Mouse (Mus musculus) CH12.LX (cell line): ENCODE measurements around the gene Minar1. TPM values are rescaled to one million over a fixed set of nuclear protein-coding genes. Genes with fewer than 3 reads are reported as not detected.

Source experiments
- DNase-seq: peaks from one replicate; pipeline ENCODE4 v3.0.0-alpha.2; 2013; ENCODE audit errors: extremely low read depth
- H3K27ac ChIP-seq: 2 replicates; pipeline ENCODE4 v1.5.1; 2012; ENCODE audit warnings: low read depth, mild to moderate bottlenecking, control low read depth, moderate library complexity; ENCODE audit not compliant: insufficient read depth
- H3K27me3 ChIP-seq: replicated peaks from 2 replicates; pipeline ENCODE3; 2012; ENCODE audit warnings: inconsistent platforms
- H3K36me3 ChIP-seq, 2 experiments: replicated peaks in 1 of 2; 2 replicates each; pipeline versions ENCODE3 to v1.6.1; 2012; ENCODE audit warnings: inconsistent platforms in 1 of 2, low read length in 1 of 2, mild to moderate bottlenecking in 1 of 2, mixed read lengths in 1 of 2, moderate library complexity in 1 of 2; ENCODE audit not compliant: control insufficient read depth in 1 of 2, insufficient read depth in 1 of 2
- H3K4me1 ChIP-seq, 2 experiments: 2 replicates each; pipeline ENCODE4 v1.6.1; 2012; ENCODE audit warnings: inconsistent platforms in 1 of 2, moderate library complexity in 1 of 2; ENCODE audit not compliant: insufficient read depth in 2 of 2, control insufficient read depth in 1 of 2
- H3K4me2 ChIP-seq: 2 replicates; pipeline ENCODE4 v1.6.1; 2012; ENCODE audit warnings: low read depth, mild to moderate bottlenecking, control low read depth; ENCODE audit not compliant: poor library complexity, insufficient read depth, severe bottlenecking
- H3K4me3 ChIP-seq, 3 experiments: fragments of 150-350 bp in 1 of 3; sonication (generic) in 1 of 3; replicated peaks in 1 of 3; 2 replicates each; pipeline versions ENCODE3 to v1.5.1; 2011 to 2012; ENCODE audit warnings: low read depth in 2 of 3, low read length in 2 of 3, mild to moderate bottlenecking in 2 of 3, moderate library complexity in 2 of 3, control low read depth in 1 of 3, improper control_type of control experiment in 1 of 3, inconsistent platforms in 1 of 3, mixed read lengths in 1 of 3; ENCODE audit not compliant: poor library complexity in 1 of 3
- H3K79me2 ChIP-seq: replicated peaks from 2 replicates; pipeline ENCODE4 v1.6.1; 2012; ENCODE audit warnings: mild to moderate bottlenecking, moderate library complexity; ENCODE audit not compliant: control insufficient read depth, poor library complexity, insufficient read depth, severe bottlenecking; ENCODE audit errors: extremely low read depth
- H3K9ac ChIP-seq: 2 replicates; pipeline ENCODE4 v1.6.1; 2012; ENCODE audit warnings: low read depth, mild to moderate bottlenecking, control low read depth, moderate library complexity; ENCODE audit not compliant: insufficient read depth
- H3K9me3 ChIP-seq: replicated peaks from 2 replicates; pipeline ENCODE3; 2012; ENCODE audit warnings: low read length, inconsistent platforms, mixed read lengths
- BHLHE40 ChIP-seq: IDR thresholded peaks from 2 replicates; pipeline ENCODE4 v1.6.1; 2011; ENCODE audit warnings: mild to moderate bottlenecking, low read depth, low read length, improper control_type of control experiment
- CHD1 ChIP-seq: IDR thresholded peaks from 2 replicates; pipeline ENCODE4 v1.6.1; 2012; ENCODE audit warnings: low read depth, low read length, improper control_type of control experiment, inconsistent platforms
- CTCF ChIP-seq, 2 experiments: IDR thresholded peaks in 1 of 2; conservative IDR thresholded peaks in 1 of 2; 2 replicates each; pipeline ENCODE4 v1.5.1; 2011 to 2012; ENCODE audit warnings: low read depth in 2 of 2, low read length in 2 of 2, improper control_type of control experiment in 1 of 2, inconsistent platforms in 1 of 2, mild to moderate bottlenecking in 1 of 2, moderate library complexity in 1 of 2
- E2F4 ChIP-seq: IDR thresholded peaks from 2 replicates; pipeline ENCODE4 v1.6.1; 2011; ENCODE audit warnings: low read depth, low read length, improper control_type of control experiment; ENCODE audit not compliant: insufficient replicate concordance
- ELF1 ChIP-seq: IDR thresholded peaks from 2 replicates; pipeline ENCODE4 v1.6.1; 2014; ENCODE audit warnings: low read depth, mild to moderate bottlenecking, inconsistent platforms, low read length, improper control_type of control experiment
- EP300 ChIP-seq: IDR thresholded peaks from 2 replicates; pipeline ENCODE4 v1.6.1; 2011; ENCODE audit warnings: low read length, improper control_type of control experiment
- ETS1 ChIP-seq: conservative IDR thresholded peaks from 2 replicates; pipeline ENCODE4 v1.6.1; 2012; ENCODE audit warnings: low read depth, mild to moderate bottlenecking, inconsistent platforms, low read length, improper control_type of control experiment, moderate library complexity
- GABPA ChIP-seq: IDR thresholded peaks from 2 replicates; pipeline ENCODE4 v1.6.1; 2012; ENCODE audit warnings: low read depth, low read length, improper control_type of control experiment, inconsistent platforms; ENCODE audit not compliant: insufficient replicate concordance
- HCFC1 ChIP-seq: IDR thresholded peaks from 2 replicates; pipeline ENCODE4 v1.6.1; 2012; ENCODE audit warnings: low read depth, mild to moderate bottlenecking, inconsistent platforms, low read length, improper control_type of control experiment
- MAZ ChIP-seq: IDR thresholded peaks from 2 replicates; pipeline ENCODE4 v1.6.1; 2012; ENCODE audit warnings: low read depth, mild to moderate bottlenecking, inconsistent platforms, low read length, improper control_type of control experiment, moderate library complexity
- MEF2A ChIP-seq: IDR thresholded peaks from 2 replicates; pipeline ENCODE4 v1.6.1; 2014; ENCODE audit warnings: low read depth, mild to moderate bottlenecking, inconsistent platforms, low read length, improper control_type of control experiment, borderline replicate concordance
- MYC ChIP-seq: IDR thresholded peaks from 2 replicates; pipeline ENCODE4 v1.6.1; 2011; ENCODE audit warnings: low read depth, mild to moderate bottlenecking, improper control_type of control experiment, low read length
- NELFE ChIP-seq: IDR thresholded peaks from 2 replicates; pipeline ENCODE4 v1.6.1; 2011; ENCODE audit warnings: low read depth, low read length, improper control_type of control experiment
- NRF1 ChIP-seq: IDR thresholded peaks from 2 replicates; pipeline ENCODE4 v1.6.1; 2014; ENCODE audit warnings: low read depth, mild to moderate bottlenecking, inconsistent platforms, low read length, improper control_type of control experiment, moderate library complexity
- PAX5 ChIP-seq: IDR thresholded peaks from 2 replicates; pipeline ENCODE4 v1.6.1; 2012; ENCODE audit warnings: low read length, inconsistent platforms, mixed read lengths
- RAD21 ChIP-seq: IDR thresholded peaks from 2 replicates; pipeline ENCODE4 v1.6.1; 2011; ENCODE audit warnings: low read depth, mild to moderate bottlenecking, low read length, improper control_type of control experiment, moderate library complexity
- RCOR1 ChIP-seq: conservative IDR thresholded peaks from 2 replicates; pipeline ENCODE4 v1.6.1; 2012; ENCODE audit warnings: low read depth, mild to moderate bottlenecking, inconsistent platforms, low read length, improper control_type of control experiment
- SMC3 ChIP-seq: IDR thresholded peaks from 2 replicates; pipeline ENCODE4 v1.6.1; 2011; ENCODE audit warnings: low read depth, low read length, improper control_type of control experiment
- TBP ChIP-seq: conservative IDR thresholded peaks from 2 replicates; pipeline ENCODE4 v1.6.1; 2011; ENCODE audit warnings: low read depth, low read length, improper control_type of control experiment
- TCF12 ChIP-seq: IDR thresholded peaks from 2 replicates; pipeline ENCODE4 v1.6.1; 2014; ENCODE audit warnings: low read depth, mild to moderate bottlenecking, inconsistent platforms, low read length, improper control_type of control experiment
- USF1 ChIP-seq: IDR thresholded peaks from 2 replicates; pipeline ENCODE4 v1.6.1; 2014; ENCODE audit warnings: low read depth, mild to moderate bottlenecking, inconsistent platforms, low read length, improper control_type of control experiment
- USF2 ChIP-seq: conservative IDR thresholded peaks from 2 replicates; pipeline ENCODE4 v1.6.1; 2011; ENCODE audit warnings: low read depth, low read length, improper control_type of control experiment
- ZC3H11A ChIP-seq: IDR thresholded peaks from 2 replicates; pipeline ENCODE4 v1.6.1; 2012; ENCODE audit warnings: low read depth, mild to moderate bottlenecking, inconsistent platforms, low read length, improper control_type of control experiment
- ZKSCAN1 ChIP-seq: IDR thresholded peaks from 2 replicates; pipeline ENCODE4 v1.6.1; 2012; ENCODE audit warnings: low read depth, inconsistent platforms, low read length, improper control_type of control experiment, borderline replicate concordance
- ZNF384 ChIP-seq: IDR thresholded peaks from 2 replicates; pipeline ENCODE4 v1.6.1; 2012; ENCODE audit warnings: low read depth, low read length, improper control_type of control experiment, inconsistent platforms
- dilution Hi-C: fragments of 300-500 bp; cut with MboI; formaldehyde crosslinking; loops from 2 replicates; pipeline ENCODE4 v1.14.3; 2020; ENCODE audit warnings: low sequenced_read_pairs; ENCODE audit not compliant: extremely low pct_unique_long_range_greater_than_20kb, extremely low pct_ligation_motif_present
- in situ Hi-C: fragments of 300-500 bp; cut with MboI; formaldehyde crosslinking; loops from 3 replicates; pipeline ENCODE4 v1.14.3; 2019; ENCODE audit warnings: low sequenced_read_pairs, low pct_ligation_motif_present, low pct_unique_long_range_greater_than_20kb, mixed read lengths
- polyA plus RNA-seq: library from polyadenylated mRNA; unstranded; fragments of >175 nt; gene quantifications from 2 replicates; pipeline ENCODE4 v1.2.1, GENCODE M21; 2012; ENCODE audit warnings: low read depth; ENCODE audit not compliant: insufficient read length
- total RNA-seq, 2 experiments: library from RNA; depleted of rRNA; stranded (reverse); fragments of 300-350 nt in 1 of 2; fragments of >200 nt in 1 of 2; gene quantifications; 2 replicates each; pipeline ENCODE4 v1.2.3; 2012 to 2014

Gene Minar1
- total RNA-seq (2012; rRNA removed) (0.13 and 0.25 TPM in 2 replicates), total RNA-seq (2014; rRNA removed) (not detected in 2 replicates), polyA plus RNA-seq (0.03 TPM in 1 of 2 replicates, not detected in the other)

- in situ Hi-C loops (no loop called here), dilution Hi-C loops (no loop called here)
- no peaks in the 10 kb centered on the region for H3K9me3 ChIP-seq
- TF ChIP-seq GABPA: no peak
- TF ChIP-seq RCOR1: no peak
- TF ChIP-seq EP300: no peak
- TF ChIP-seq NELFE: no peak
- TF ChIP-seq USF2: no peak
- peak; percentile 27 for TF ChIP-seq SMC3
- TF ChIP-seq MEF2A: no peak
- no peak for TF ChIP-seq ZNF384
- TF ChIP-seq NRF1: no peak
- TF ChIP-seq PAX5: no peak
- TF ChIP-seq MYC: no peak
- TF ChIP-seq ZC3H11A: no peak
- TF ChIP-seq TCF12: no peak
- TF ChIP-seq ELF1: peak; percentile 14; the same call in 1 of the 2 replicates
- no peak for TF ChIP-seq TBP
- TF ChIP-seq USF1: no peak
- TF ChIP-seq CHD1: no peak
- TF ChIP-seq HCFC1: no peak
- TF ChIP-seq ETS1: no peak
- TF ChIP-seq RAD21: peak; percentile 23
- no peak for TF ChIP-seq MAZ
- peak in 1 of 2 experiments; percentile 44; a peak in 2 of 4 replicates for TF ChIP-seq CTCF (conservative IDR thresholded peaks at IDR 0.05 in 1 of 2, IDR thresholded peaks at IDR 0.05 in 1 of 2; ENCODE audit: low read depth in 2 of 2, low read length in 2 of 2)
- TF ChIP-seq BHLHE40: peak; percentile 33; the same call in 1 of the 2 replicates
- TF ChIP-seq E2F4: no peak
- no peak for TF ChIP-seq ZKSCAN1
- peak; percentile 25 for DNase-seq
- H3K4me1 ChIP-seq: peaks cover 0 to 2% of the 10 kb centered on the region in 2 experiments; a peak in 2 of 4 replicates
- peak within 1 kb of the TSS; percentile 6; the same call in 1 of the 2 replicates for H3K4me2 ChIP-seq
- H3K27ac ChIP-seq: no peak within 1 kb of the TSS
- peaks cover 4% of the 10 kb centered on the region for H3K27me3 ChIP-seq
- H3K36me3 ChIP-seq: no peaks in the 10 kb centered on the region
- H3K4me3 ChIP-seq: peak within 1 kb of the TSS in 1 of 3 experiments; percentile 23
- H3K79me2 ChIP-seq: no peaks in the 10 kb centered on the region
- H3K9ac ChIP-seq: no peak within 1 kb of the TSS
Observed at GRCm38 (mm10) chr9:89623006-89623760, at the start of gene Minar1. Gene Minar1, minus strand, starts transcription at chr9:89623125.
